Mouse (Mus musculus) embryonic fibroblast, embryonic 13.5 days (primary cell): ENCODE data around the gene Lpcat2.

Experiments
- CTCF ChIP-seq: IDR thresholded peaks from 2 replicates; pipeline ENCODE4 v1.5.1; 2011; ENCODE audit warnings: mild to moderate bottlenecking, control low read depth, low read length, moderate library complexity, borderline replicate concordance; ENCODE audit not compliant: insufficient read depth
- POLR2A ChIP-seq: IDR thresholded peaks from 2 replicates; pipeline ENCODE4 v1.6.1; 2011; ENCODE audit warnings: low read depth, mild to moderate bottlenecking, control low read depth, low read length, moderate library complexity

- TF ChIP-seq CTCF (no peak), POLR2A (no peak)
Measured at GRCm38 (mm10) chr8:92853188-92853983, 1.8 kb upstream of the Lpcat2 start.
